Mouse (Mus musculus): ENCODE data around the gene Scpep1. TPM values are rescaled to one million over a fixed set of nuclear protein-coding genes. Genes with fewer than 3 reads are reported as not detected.

Scpep1 gene
- polyA plus RNA-seq, 1 experiment: 17.4 TPM

DNA sequence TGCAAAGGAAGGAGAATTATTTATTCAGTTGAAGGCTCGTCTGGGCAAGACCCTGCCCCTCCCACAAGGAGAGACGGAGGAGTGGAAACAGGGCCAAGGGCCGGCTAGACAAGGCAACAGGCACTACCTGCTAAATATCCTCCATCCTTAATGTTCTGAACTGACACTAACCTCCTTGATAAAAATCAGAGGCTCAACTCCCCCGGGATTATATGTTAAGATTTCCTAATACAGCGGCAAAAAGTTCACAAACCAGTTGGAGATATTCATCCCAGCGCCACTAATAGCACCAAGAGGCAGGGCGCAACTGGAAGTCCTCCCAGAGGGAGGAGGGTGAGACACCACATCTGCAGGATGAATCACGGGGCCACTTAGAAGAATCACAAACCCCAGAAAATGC is 6.4 kb downstream of the Scpep1 start:
- TF ChIP-seq CTCF (IDR thresholded peaks at IDR 0.05; ENCODE audit: extremely low read depth, insufficient read depth, insufficient read length, insufficient replicate concordance) (no peak), POLR2A (IDR thresholded peaks at IDR 0.05; ENCODE audit: low read depth, low read length) (no peak)
- no peak overlapping the region for H3K4me3 ChIP-seq (ENCODE audit: extremely low read depth, insufficient read depth, insufficient read length)
- WGBS: 88% methylated on average over 8 of the region's 8 CpGs

DNA sequence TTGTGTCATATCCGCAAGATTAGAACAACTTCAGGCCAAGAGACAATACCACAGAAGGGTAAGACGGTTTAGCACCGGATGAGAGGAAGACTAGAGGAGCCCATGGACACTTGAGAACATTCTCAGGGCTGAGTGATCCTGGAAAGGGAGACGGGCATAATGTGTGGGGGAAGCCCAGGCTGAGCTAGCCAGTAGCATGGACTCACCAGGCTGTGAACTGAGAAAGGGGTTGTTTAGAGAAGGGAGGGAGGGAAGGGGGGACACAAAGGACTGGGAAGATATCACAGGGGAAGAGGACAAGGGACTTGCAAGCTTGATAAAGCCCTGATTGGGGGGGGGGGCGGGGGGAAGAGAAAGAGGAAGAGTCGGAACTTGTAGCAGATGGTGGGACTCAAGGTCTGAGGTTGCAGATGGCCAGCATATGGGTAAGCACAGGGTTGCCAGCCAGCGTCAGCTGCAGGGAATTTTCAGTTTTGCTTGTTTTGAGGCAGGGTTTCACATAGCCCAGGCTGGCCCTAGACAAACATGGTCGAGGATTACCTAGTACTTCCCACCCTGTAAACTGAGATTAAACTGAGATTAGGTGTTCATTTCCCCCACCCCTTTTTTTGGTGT is 9.2 kb downstream of the Scpep1 start:
- H3K27ac ChIP-seq (ENCODE audit: insufficient read depth, low read length): no peak overlapping the region
- WGBS: 68% methylated on average over 8 of the region's 8 CpGs
- TF ChIP-seq POLR2A (IDR thresholded peaks at IDR 0.05; ENCODE audit: low read depth, low read length): no peak
- TF ChIP-seq CTCF (IDR thresholded peaks at IDR 0.05; ENCODE audit: extremely low read depth, insufficient read depth, insufficient read length, insufficient replicate concordance): no peak
- H3K27me3 ChIP-seq (ENCODE audit: control insufficient read depth, insufficient read depth, low read length): no peaks in the 10 kb centered on the region
- no peak for DNase-seq (ENCODE audit: low read depth in 1 of 2, low spot score in 2 of 2)
- peaks cover 19% of the 10 kb centered on the region for H3K36me3 ChIP-seq (ENCODE audit: control insufficient read depth, insufficient read depth, low read length)
- no peak overlapping the region for H3K4me3 ChIP-seq (ENCODE audit: extremely low read depth, insufficient read depth, insufficient read length)
- peaks cover 7% of the 10 kb centered on the region; the same call in 1 of the 2 replicates for H3K4me1 ChIP-seq (ENCODE audit: control insufficient read depth, insufficient read depth, insufficient read length)

More for the DNA sequence above, 6.4 kb downstream of the Scpep1 start:
- Histone ChIP-seq H3K4me1 (ENCODE audit: control insufficient read depth, insufficient read depth, insufficient read length) (peaks cover 7% of the 10 kb centered on the region; the same call in 1 of the 2 replicates), H3K27me3 (ENCODE audit: control insufficient read depth, insufficient read depth, low read length) (no peaks in the 10 kb centered on the region), H3K27ac (ENCODE audit: insufficient read depth, low read length) (no peak overlapping the region), H3K36me3 (ENCODE audit: control insufficient read depth, insufficient read depth, low read length) (peaks cover 18% of the 10 kb centered on the region)
- DNase-seq (ENCODE audit: low read depth in 1 of 2, low spot score in 2 of 2): no peak

DNA sequence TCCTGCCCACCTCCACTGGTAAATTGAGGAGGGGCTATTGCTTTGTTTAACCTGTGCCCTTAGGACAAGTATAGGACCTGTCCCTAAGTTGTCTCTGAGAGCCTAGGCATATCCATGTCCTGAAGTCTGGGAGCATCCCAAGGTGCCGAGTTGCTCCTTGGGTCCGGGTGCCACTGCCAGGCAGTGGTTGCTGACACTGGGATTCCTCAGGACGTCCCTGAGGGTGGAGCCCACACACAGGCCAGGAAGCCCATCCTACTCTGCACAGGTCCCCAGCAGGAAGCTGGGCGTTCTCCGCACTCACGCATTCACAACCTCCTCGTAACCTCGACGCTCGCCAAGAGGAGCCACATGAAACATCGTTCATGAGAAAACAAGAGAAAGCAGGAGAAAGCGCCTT is 13.8 kb downstream of the Scpep1 start:
- H3K4me1 ChIP-seq (ENCODE audit: control insufficient read depth, insufficient read depth, insufficient read length): no peaks in the 10 kb centered on the region; the same call in 1 of the 2 replicates
- no peak for DNase-seq (ENCODE audit: low read depth in 1 of 2, low spot score in 2 of 2)
- H3K4me3 ChIP-seq (ENCODE audit: extremely low read depth, insufficient read depth, insufficient read length): no peak overlapping the region
- 88% methylated on average over 12 of the region's 12 CpGs for WGBS
- TF ChIP-seq CTCF (IDR thresholded peaks at IDR 0.05; ENCODE audit: extremely low read depth, insufficient read depth, insufficient read length, insufficient replicate concordance) (no peak), POLR2A (IDR thresholded peaks at IDR 0.05; ENCODE audit: low read depth, low read length) (no peak)
- peaks cover 15% of the 10 kb centered on the region for H3K36me3 ChIP-seq (ENCODE audit: control insufficient read depth, insufficient read depth, low read length)
- H3K27me3 ChIP-seq (ENCODE audit: control insufficient read depth, insufficient read depth, low read length): no peaks in the 10 kb centered on the region
- H3K27ac ChIP-seq (ENCODE audit: insufficient read depth, low read length): no peak overlapping the region

DNA sequence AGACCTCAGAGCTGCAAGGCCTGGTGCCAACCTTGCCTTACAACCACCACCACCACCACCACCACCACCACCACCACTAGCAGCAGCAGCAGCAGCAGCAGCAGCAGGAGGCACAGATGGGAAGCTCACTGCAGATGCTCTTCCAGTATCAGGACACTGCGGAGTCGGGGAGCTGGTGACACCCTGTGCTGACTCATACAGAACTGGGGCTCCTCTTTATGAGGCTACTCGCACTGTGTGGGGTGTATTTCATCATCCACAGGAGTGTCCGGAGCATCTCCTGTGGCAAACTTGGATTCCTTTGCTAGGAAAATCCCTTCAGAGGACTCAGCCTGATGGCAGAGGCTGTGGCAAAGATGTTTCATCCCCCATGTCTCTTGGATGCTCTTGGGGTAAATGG is 15.6 kb downstream of the Scpep1 start:
- H3K27me3 ChIP-seq (ENCODE audit: control insufficient read depth, insufficient read depth, low read length): no peaks in the 10 kb centered on the region
- no peaks in the 10 kb centered on the region for H3K4me1 ChIP-seq (ENCODE audit: control insufficient read depth, insufficient read depth, insufficient read length)
- H3K27ac ChIP-seq (ENCODE audit: insufficient read depth, low read length): no peak overlapping the region
- DNase-seq (ENCODE audit: low read depth in 1 of 2, low spot score in 2 of 2): no peak
- TF ChIP-seq POLR2A (IDR thresholded peaks at IDR 0.05; ENCODE audit: low read depth, low read length): no peak
- no peak for TF ChIP-seq CTCF (IDR thresholded peaks at IDR 0.05; ENCODE audit: extremely low read depth, insufficient read depth, insufficient read length, insufficient replicate concordance)
- 91% methylated on average over 4 of the region's 4 CpGs for WGBS
- H3K36me3 ChIP-seq (ENCODE audit: control insufficient read depth, insufficient read depth, low read length): peaks cover 15% of the 10 kb centered on the region
- H3K4me3 ChIP-seq (ENCODE audit: extremely low read depth, insufficient read depth, insufficient read length): no peak overlapping the region

DNA sequence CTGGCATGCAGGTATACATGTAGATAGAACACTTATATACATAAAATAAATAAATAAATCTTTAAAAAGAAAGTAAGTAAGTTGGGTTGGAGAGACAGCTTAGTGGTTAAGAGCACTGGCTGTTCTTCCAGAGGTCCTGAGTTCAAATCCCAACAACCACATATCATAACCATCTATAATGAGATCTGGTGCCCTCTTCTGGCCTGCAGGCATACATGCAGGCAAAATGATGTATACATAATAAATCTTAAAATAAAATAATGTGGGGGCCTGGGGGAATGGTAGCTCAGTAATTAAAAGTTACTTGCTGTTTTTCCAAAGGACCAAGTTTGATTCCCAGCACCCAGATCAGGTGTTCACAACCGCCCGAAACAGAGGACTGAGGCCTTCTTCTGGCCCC is 16.5 kb downstream of the Scpep1 start:
- TF ChIP-seq POLR2A (IDR thresholded peaks at IDR 0.05; ENCODE audit: low read depth, low read length): no peak
- no peak for TF ChIP-seq CTCF (IDR thresholded peaks at IDR 0.05; ENCODE audit: extremely low read depth, insufficient read depth, insufficient read length, insufficient replicate concordance)
- WGBS: 98% methylated on average over 2 of the region's 2 CpGs

DNA sequence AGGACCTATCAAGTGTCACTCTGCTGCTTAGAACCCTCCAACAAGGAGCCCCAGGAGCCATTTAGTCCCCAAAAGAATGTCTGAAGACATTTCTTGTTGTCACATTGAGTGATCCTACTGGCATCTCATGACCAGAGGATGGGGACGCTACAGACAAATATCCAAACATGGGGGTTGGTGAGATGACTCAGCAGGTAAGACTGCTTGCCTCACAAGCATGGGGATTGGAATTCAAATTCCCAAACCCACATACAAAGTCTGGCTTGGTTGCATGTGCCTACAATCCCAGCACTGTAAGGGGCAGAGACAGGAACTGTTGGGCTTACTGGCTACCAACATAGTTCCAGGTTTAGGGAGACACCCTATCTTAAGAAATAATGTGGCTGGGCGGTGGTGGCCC is 17.4 kb downstream of the Scpep1 start:
- Histone ChIP-seq H3K4me1 (ENCODE audit: control insufficient read depth, insufficient read depth, insufficient read length) (no peaks in the 10 kb centered on the region), H3K27me3 (ENCODE audit: control insufficient read depth, insufficient read depth, low read length) (no peaks in the 10 kb centered on the region), H3K27ac (ENCODE audit: insufficient read depth, low read length) (no peak overlapping the region), H3K36me3 (ENCODE audit: control insufficient read depth, insufficient read depth, low read length) (peaks cover 16% of the 10 kb centered on the region), H3K4me3 (ENCODE audit: extremely low read depth, insufficient read depth, insufficient read length) (no peak overlapping the region)
- WGBS: 95% methylated on average over 2 of the region's 2 CpGs
- TF ChIP-seq CTCF (IDR thresholded peaks at IDR 0.05; ENCODE audit: extremely low read depth, insufficient read depth, insufficient read length, insufficient replicate concordance) (no peak), POLR2A (IDR thresholded peaks at IDR 0.05; ENCODE audit: low read depth, low read length) (no peak)
- DNase-seq (ENCODE audit: low read depth in 1 of 2, low spot score in 2 of 2): no peak

More for the DNA sequence above, 16.5 kb downstream of the Scpep1 start:
- Histone ChIP-seq H3K4me3 (ENCODE audit: extremely low read depth, insufficient read depth, insufficient read length) (no peak overlapping the region), H3K4me1 (ENCODE audit: control insufficient read depth, insufficient read depth, insufficient read length) (no peaks in the 10 kb centered on the region), H3K27ac (ENCODE audit: insufficient read depth, low read length) (no peak overlapping the region), H3K36me3 (ENCODE audit: control insufficient read depth, insufficient read depth, low read length) (peaks cover 14% of the 10 kb centered on the region), H3K27me3 (ENCODE audit: control insufficient read depth, insufficient read depth, low read length) (no peaks in the 10 kb centered on the region)
- no peak for DNase-seq (ENCODE audit: low read depth in 1 of 2, low spot score in 2 of 2)
